Mouse (Mus musculus) left cerebral cortex, adult 9 months (tissue): Measurements from ENCODE around the gene Klf1.
A peak's percentile ranks its signal among the peaks of the same experiment; 100 is the strongest.

ENCODE experiments used
- DNase-seq, 2 experiments: peaks; one replicate each; pipeline ENCODE4 v3.0.0; 2022; ENCODE audit warnings: low spot score in 2 of 2

Gene Klf1

DNA sequence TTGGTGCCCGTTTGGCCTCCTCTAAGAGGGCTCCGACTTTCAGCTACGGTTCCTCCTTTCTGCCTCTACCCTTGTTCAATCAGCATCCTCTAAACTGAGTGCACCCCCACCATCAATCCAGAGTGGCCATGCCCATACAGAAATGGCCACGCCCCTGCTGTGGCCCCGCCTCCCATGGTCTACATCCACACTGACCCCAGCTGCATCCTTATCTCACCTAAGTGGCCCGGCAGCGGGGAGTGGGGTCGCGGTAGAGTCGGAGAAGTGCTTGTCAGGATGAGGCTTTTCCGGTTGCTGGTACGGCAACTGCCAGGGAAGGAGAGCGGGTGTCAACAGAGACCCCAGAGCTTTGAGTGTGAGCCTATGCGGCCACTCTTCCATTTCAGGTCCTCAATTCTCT lies 33.8 kb downstream of the Klf1 start:
- no peak for DNase-seq

DNA sequence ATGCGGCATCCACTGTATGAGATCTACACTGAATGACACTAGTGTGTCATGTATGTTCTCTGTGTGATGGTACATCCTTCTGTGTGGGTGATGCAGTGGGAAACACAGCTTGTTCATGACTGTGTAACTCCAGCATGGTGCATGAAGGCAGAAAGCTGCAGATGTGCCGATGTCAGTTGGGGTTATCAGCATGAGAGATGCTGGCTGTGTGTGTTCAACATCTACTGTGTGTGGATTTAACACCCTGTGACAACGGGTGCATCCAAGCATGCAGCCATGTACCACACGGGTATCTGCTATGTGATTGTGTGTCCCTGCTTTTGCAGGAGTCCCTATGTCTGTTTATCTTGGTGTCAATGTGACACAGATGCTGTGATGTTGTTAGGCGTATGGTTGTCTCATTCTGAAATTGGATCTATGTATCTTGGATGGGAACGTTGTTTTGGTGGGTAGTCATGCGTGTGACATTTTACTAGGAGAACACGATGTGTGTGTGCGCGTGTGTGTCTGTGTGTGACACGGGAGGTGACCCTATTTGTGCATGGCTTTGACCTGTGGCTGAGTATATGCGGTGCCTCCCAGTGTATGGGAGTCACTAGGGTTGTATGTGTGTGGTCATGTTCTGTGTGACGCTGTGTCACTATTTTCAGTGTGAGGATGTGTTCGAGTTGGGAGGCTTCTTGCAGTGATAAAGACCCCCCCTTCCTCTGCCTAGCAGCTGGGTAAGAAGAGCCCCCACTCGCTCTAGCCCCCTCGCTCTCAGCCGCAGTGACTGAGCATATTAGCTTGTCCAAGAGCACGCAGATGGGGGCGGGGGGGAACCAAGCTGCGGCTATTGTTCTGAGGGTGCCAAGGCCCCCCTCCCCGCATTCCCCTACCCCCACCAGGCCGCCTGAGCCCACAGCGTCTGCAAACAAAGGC lies 34.6 kb downstream of the Klf1 start:
- peak in 1 of 2 experiments; percentile 19 for DNase-seq

DNA sequence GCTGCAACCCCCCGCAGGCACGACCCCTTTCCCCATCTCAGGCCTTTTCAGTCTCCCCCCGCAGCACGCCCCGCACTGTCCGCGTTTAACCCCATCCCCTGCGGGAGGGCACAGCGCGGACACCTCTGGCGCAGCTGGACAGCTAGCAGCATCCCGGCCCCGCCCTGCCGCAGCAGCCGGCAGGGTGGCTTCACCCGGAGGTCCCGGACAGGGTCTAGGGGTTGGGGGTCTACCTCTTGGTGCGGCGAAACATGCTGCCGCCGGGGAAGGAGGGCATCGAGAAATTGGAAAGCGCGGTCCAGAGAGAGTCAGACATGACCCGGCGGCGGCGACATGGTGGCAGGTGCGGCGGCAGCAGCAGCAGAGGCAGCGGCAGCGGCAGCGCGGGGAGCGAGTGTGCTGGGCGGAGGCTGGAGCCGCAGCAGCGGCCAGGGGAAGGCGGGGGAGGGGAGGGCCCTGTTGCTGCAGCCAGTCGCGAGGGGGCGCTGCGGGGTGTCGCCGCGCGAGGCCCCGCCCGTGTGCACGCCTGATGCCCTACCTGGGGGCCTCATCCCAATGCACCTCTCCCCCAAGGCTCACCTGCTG lies 35.3 kb downstream of the Klf1 start, which contains the start of gene Mast1:
Gene Mast1 (minus strand): TSS at position 398 of the 585 bp plus-strand sequence.
- DNase-seq: peak in 1 of 2 experiments; percentile 57

DNA sequence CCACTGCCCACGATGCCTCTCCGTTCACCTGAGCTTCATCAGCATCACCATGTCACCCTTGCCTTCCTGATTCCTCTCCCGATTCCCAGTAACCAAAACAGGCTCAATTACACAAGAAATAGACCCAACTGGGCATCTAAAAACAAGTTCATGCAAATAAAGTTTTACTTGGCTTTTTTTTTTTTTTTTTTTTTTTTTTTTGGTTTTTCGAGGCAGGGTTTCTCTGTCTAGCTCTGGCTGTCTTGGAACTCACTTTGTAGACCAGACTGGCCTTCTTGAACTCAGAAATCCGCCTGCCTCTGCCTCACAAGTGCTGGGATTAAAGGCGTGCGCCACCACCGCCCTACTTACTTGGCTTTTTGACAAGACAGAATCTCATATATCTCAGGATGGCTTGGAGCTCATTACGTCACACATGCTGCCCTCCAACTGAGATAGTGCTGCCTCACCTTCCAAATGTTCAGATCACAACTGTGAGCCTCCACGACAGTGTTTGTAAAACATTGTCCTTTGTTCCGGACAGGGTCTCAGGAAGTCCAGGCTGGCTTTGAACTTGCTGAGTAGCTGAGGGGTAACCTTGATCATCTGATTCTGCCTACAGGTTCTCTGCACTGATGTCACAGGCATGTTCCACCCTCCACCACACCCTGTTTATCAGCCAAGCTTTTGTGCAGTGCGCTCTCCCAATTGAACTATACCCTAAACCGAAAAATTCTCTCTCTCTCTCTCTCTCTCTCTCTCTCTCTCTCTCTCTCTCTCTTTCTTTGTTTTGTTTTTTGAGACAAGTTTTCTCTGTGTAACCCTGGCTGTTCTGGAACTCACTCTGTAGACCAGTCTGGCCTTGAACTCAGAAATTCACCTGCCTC lies 36.1 kb downstream of the Klf1 start:
- no peak for DNase-seq

DNA sequence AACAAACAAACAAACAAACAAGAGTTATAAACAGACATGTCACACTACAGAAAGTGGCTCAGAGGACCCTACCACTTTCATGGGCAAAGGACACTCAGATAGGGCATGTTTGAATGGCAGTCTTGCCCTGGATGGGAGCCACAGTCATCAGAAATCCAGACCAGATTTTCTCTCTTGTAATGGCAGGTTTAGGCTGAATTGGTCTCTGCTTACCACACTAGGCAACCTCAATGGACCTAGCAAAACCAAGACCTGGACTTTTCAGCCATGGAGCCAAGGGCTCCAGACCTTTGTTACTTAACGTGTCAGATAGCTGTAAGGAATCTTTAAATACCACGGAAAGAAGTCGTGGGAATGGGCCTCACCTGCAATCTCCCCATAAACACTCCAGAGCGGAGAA lies 42.0 kb downstream of the Klf1 start:
- DNase-seq: no peak

DNA sequence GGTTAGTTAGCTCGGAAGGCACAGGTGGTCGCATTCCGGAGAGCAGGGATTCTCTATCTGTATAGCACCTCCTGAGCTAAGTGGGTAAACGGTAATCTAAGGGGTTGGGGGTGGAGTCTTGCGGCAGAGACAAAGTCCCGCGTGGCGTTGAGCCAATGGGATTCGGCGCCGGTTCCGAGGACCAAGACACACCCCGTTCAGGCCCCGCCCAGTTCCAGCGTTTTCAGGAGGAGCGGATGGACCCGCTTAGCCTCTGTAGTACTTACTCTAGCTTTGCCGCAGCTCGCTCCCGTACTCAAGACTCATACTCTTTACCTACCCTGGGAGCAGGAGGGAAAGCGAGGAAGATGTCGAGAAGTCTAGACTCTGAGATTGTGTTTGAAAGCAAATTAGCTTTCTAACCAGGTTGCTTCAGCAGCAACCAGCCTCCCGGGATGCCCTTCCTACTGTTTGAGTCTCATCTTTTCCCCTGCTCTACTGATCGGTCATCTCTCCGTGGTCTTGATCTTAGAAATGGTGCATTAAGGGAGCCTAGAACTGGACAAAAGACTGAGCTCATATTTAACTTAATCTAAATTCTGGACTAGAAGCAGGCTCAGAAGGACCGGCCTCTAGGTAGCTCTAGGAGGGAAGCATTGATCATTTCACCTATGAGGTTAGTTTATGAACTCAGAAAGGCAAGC lies 42.9 kb downstream of the Klf1 start:
- peak in 1 of 2 experiments; percentile 72 for DNase-seq

DNA sequence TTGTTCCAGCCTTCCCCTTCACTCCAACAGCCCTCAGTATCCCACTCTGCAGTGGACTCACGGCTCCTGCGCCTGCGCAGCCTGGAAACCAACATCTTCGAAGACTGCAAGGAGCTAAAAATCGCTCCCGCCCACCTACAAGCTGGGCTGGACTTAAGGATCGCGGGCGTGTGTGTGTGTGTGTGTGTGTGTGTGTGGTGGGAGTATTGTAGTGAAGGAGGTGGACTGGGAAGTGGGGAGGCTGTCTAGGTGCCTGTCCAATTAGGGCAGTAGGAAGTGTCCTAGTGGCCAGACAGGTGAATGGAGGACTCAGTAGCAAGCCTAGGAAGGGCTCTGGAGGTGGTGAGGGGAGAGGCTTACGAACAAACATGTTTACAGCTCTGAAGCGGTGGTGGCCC lies 43.5 kb downstream of the Klf1 start:
- peak in 1 of 2 experiments; percentile 83 for DNase-seq

DNA sequence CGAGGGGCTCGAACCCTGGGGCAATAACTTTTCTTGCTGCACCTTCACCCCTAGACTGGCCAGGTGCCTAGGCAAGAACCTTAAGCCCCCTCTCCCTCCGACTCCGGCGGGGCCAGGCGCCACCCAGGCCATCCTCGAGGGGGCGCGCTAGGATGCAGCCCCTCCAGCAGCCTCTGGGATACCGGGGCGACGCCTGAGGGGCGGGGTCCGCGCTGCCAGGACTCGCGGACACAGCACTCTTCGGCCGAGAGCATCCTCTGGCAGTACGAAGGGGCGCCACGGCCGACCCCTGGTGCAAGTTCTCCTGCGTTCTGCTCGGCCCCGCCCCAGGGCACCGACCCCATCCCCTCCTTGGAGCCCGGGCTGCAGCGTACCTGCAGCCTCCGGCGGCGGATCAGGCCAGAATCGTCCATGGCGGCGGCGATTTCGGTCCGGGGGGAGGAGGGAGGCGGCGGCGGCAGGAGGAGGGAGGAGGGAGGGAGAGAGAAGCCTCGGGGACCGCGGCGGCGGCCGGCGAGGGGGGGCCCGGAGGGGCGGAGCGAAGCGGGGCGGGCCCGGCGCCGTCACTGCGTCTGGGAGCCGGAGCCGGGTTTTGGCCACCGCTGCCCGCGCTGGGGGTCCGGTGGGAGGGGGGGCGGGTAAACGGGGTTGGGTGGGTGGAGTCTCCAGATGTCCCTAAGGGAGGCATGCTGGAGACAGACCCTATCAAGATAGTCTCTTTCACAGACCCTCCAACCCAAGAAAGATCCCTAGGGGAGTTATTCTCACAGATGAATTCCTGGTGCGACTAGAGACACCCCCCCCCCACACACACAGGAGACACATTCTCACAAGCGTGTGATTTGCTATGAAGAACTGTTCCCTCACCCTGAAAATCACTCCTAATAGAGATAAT lies 44.2 kb downstream of the Klf1 start:
- peak in 1 of 2 experiments; percentile 26 for DNase-seq

DNA sequence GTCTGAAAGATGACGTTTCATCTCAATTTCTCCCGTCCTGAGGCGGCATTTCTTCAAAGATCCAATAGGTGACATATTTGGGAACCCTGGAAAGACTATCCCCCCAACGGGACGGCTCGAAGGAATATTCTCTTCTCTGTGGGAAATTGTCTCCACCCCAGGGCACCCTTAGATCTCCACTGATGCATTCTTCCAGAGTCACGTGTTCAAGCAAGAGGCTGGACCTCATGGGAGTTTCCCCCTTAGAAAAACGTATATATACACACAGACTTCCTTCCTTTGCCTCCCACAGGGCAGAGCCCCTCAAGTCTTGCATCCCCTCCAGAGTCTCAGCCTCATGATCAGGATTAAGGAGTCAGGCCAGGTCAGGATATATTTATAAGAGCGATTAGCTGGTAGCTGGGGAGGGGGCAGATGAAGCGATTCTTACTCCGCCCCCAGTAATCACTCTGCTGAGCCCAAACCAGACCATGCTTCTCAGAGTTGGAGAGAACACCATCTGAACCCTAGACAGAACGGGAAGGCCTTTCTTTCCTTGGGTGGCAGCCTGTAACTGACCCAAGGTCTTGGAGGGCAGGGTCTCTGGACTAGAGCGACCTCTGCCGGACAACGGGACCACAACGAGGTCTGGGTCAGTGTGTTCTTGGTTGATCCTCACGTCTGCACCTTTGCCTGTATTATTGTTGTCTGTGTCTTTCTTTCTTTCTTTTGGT lies 45.0 kb downstream of the Klf1 start, which contains the start of gene Rtbdn:
Gene Rtbdn (plus strand): TSS at position 464 of the 713 bp plus-strand sequence.
- no peak for DNase-seq

DNA sequence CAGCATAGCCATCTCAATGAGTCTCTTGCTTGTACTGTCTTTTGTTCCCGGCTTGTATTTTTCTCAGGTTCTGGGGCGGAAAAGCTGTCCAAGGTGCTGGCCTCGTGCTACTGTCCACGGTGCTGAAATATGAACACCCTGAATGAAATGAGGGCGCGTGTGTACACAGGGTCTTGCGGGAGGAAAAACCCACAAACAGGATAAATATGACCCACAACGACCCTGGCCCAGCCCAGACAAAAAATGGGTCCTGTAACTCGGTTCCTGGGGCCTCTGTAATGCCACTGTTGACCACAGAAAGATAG lies 45.5 kb downstream of the Klf1 start:
- DNase-seq: no peak

DNA sequence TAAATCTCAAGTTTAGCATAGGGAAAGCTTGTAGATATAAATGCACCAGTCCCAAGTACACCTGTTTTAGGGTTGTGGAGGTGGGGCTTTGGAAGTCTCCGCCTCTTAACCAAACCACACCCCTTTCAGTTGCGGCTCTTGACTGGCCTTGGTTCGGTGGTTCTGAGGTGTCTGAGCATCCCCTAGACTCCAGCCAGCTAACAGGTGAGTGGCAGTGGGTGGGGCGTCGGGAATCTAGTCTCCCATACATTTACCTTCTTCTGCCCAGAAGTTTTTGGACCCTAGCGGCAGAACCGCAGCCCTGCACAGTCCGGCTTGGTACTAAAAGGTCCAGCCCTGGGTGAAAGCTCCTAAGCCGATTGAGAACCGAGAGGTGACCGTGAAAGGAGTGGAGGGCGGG lies 48.0 kb downstream of the Klf1 start:
- no peak for DNase-seq

DNA sequence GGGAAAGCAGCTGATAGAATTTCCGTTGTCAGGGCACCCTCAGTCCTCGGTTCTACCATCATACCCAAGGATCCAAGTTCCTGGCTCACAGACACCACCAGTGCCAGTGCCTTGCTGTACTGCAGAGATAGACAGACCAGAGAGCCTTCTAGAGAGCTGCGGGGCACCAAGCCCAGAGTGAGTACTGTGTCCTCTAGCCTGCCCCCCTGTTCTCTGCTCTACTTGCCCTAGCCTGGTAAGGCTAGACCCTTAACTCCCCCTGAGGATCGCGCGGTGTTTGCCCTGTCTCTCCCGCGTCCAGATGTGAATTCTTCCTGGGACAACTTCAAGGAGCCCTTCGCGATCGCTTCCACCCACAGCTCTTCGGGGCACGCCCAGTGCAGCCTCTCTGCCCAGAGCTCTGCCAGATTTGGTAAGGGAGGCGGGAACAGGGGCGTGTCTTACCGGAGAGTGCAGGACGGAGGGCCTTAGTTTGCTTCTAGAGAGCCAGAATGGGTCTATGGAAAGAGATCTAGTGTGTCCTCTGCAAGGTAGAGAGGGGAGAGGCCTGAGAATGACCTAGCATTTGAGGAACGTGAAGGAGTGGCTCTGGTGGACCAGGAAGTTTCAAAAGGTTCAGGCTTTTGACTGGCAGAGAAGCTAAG lies 51.0 kb downstream of the Klf1 start:
- no peak for DNase-seq
